Mouse (Mus musculus) lung, embryonic 16.5 days (tissue): ENCODE results near the gene Klhl10. TPM values are rescaled to one million over a fixed set of nuclear protein-coding genes. Genes with fewer than 3 reads are reported as not detected.

Experiments
- ATAC-seq: fragments of 200-750 bp; cut with Nextera tagmentation; 2 replicates; pipeline ENCODE4 v1.8.0; 2017; ENCODE audit warnings: low read depth, mild to moderate bottlenecking, moderate library complexity
- H3K27ac ChIP-seq: fragments of 300-500 bp; sonication (generic); 2 replicates; pipeline ENCODE4 v1.5.1; 2014; ENCODE audit warnings: mild to moderate bottlenecking, control low read depth, low read length
- H3K27me3 ChIP-seq: fragments of 300-500 bp; sonication (generic); 2 replicates; pipeline ENCODE4 v1.6.1; 2014; ENCODE audit warnings: low read depth, low read length, mixed read lengths; ENCODE audit not compliant: control insufficient read depth, insufficient read depth
- H3K36me3 ChIP-seq: fragments of 300-500 bp; sonication (generic); 2 replicates; pipeline ENCODE4 v1.6.1; 2014; ENCODE audit warnings: low read length; ENCODE audit not compliant: control insufficient read depth, insufficient read depth
- H3K4me1 ChIP-seq: fragments of 300-500 bp; sonication (generic); replicated peaks from 2 replicates; pipeline ENCODE4 v1.6.1; 2014; ENCODE audit warnings: low read length, mixed read lengths; ENCODE audit not compliant: control insufficient read depth, insufficient read depth
- H3K4me2 ChIP-seq: fragments of 300-500 bp; sonication (generic); 2 replicates; pipeline ENCODE4 v1.6.1; 2014; ENCODE audit warnings: low read depth, low read length, control low read depth
- H3K4me3 ChIP-seq: fragments of 300-500 bp; sonication (generic); 2 replicates; pipeline ENCODE4 v1.5.1; 2014; ENCODE audit warnings: mild to moderate bottlenecking, low read length, control low read depth
- H3K9ac ChIP-seq: fragments of 300-500 bp; sonication (generic); 2 replicates; pipeline ENCODE4 v1.6.1; 2014; ENCODE audit warnings: low read length, control low read depth
- H3K9me3 ChIP-seq: fragments of 300-500 bp; sonication (generic); 2 replicates; pipeline ENCODE4 v1.6.1; 2016; ENCODE audit warnings: low read length; ENCODE audit not compliant: control insufficient read depth
- WGBS: fragments of 180-500 bp; shearing (Covaris S2); extraction: QIAGEN DNeasy Blood & Tissue Kit; methylation state at CpG from one replicate; pipeline ENCODE4 v1.1.7; 2014; 5-methylcytosine and 5-hydroxymethylcytosine counted together
- polyA plus RNA-seq: library from polyadenylated mRNA; unstranded; fragments of >200 nt; fragmentation: Nextera tagmentation; extraction: Ambion mirVana; gene quantifications from 2 replicates; pipeline ENCODE4 v1.2.1, GENCODE M21; 2015

Klhl10 gene
- polyA plus RNA-seq, 1 experiment from 2014 or later = 0.73 TPM

DNA sequence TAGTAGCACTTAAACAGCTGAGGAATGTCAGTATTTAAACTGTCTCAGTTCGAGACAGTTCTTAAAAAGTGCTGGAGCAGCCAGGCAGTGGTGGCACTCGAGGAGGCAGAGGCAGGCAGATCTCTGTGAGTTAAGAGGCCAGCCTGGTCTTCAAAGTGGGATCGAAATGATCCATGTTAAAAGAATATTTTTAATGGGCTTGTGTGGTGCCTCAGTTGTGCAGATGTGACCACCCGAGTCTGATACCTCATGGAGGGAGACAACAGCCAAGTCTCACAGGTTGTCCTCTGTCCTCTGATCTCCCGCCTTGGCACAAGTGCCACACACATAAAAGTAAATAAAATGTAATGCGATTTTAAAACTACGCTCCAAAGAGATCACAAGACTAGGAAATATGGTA, 43.2 kb upstream of the Klhl10 start:
- no peak overlapping the region for H3K4me2 ChIP-seq
- ATAC-seq = no peak
- peaks cover 54% of the 10 kb centered on the region for H3K4me1 ChIP-seq

DNA sequence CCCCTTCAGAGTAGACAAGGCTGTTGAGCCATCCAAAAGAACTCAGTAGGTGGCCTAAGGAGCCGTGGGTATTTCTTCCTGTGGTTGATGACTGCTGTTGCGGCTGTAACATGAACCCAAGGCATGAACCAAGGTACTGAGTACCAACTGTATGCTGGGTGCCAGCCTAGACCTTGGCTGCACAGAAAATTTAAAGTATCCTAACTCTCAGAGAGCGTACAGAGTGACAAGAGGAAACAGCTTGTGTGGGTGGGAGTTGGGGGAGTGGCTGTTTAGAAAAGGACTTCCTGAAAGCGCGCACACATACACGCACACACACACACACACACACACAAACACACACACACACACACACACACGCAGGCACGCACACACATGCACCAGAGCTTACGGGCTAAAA, 42.4 kb upstream of the Klhl10 start:
- no peak for ATAC-seq
- Histone ChIP-seq H3K4me3 (no peak overlapping the region), H3K36me3 (no peaks in the 10 kb centered on the region), H3K27ac (no peak overlapping the region), H3K4me1 (peaks cover 48% of the 10 kb centered on the region), H3K4me2 (0 out of 2 replicates have a peak overlapping the region, but pooled peaks have one; percentile 18), H3K9ac (no peak overlapping the region), H3K27me3 (no peaks in the 10 kb centered on the region), H3K9me3 (no peaks in the 10 kb centered on the region)
- 70% methylated on average over 9 of the region's 9 CpGs for WGBS

More for the DNA sequence above, 43.2 kb upstream of the Klhl10 start:
- Histone ChIP-seq H3K27ac (peak overlapping the region; percentile 53; the same call in 1 of the 2 replicates), H3K36me3 (no peaks in the 10 kb centered on the region), H3K27me3 (no peaks in the 10 kb centered on the region), H3K4me3 (no peak overlapping the region), H3K9ac (no peak overlapping the region), H3K9me3 (no peaks in the 10 kb centered on the region)
- 87% methylated on average over 7 of the region's 7 CpGs for WGBS

DNA sequence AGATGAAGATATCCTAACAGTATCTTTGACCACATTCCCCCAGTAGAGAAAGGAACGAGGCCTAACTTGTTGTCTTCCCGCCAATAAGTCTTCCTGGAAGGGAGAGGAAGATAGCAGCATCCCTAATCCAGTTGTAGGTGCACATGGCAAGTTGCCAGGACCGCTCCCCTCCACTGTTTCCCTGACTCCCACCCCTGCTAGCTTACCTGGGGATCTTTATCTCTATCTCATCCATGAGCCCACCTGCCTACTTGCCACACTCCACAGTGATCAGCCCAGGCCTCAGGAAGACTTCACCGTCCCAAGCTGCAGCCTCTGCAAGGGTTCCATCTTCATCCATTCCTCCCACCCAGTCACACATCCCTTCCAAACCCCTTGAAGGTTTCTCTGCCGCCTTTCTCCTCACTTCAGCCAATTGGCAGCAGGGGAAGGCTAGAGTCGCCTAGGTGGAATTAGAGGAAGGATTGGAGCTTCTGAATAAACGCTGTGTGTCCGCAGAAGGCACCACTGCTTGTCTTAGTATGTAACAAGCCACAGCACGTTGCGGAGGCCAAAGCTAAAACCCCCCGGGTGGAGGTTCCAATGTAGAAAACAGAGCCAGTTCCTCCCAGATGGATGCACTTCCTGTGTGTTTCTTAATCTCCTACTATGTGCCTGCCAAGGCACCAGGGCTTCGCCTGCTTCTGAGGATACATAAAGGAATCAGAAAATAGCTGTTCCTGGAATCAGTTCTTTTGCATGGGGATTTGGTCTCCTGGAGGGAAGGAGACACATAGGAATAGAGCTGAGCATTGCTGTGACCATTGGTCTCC, 41.8 kb upstream of the Klhl10 start:
- Histone ChIP-seq H3K4me2 (no peak overlapping the region), H3K27ac (0 out of 2 replicates have a peak overlapping the region, but pooled peaks have one; percentile 26), H3K36me3 (no peaks in the 10 kb centered on the region), H3K4me3 (no peak overlapping the region), H3K27me3 (no peaks in the 10 kb centered on the region), H3K4me1 (peaks cover 43% of the 10 kb centered on the region), H3K9ac (no peak overlapping the region), H3K9me3 (no peaks in the 10 kb centered on the region)
- 65% methylated on average over 12 of the region's 12 CpGs for WGBS
- no peak for ATAC-seq

DNA sequence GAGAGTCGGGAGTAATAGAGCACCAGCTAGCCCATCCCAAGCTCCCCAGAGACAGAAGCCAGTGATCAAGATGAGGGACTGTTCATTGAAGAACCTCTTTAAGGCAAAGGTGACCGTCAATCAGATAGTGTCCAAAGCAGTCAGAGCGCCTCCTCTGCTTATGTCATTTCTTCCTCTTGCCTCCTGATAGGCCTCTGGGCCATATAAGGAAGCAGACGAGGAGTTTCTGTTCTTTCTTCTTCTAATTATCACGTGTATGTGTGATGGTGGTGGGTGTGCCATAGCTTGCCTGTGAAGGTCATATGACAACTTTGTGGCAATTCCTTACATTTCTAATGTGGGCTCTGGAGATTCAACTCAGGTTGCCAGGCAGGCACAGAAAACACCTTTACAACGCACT, 40.9 kb upstream of the Klhl10 start:
- H3K36me3 ChIP-seq = no peaks in the 10 kb centered on the region
- no peak overlapping the region for H3K27ac ChIP-seq
- no peaks in the 10 kb centered on the region for H3K9me3 ChIP-seq
- no peak overlapping the region for H3K4me2 ChIP-seq
- WGBS = 75% methylated on average over 6 of the region's 6 CpGs
- no peak for ATAC-seq
- peaks cover 34% of the 10 kb centered on the region for H3K4me1 ChIP-seq
- no peak overlapping the region for H3K4me3 ChIP-seq
- no peaks in the 10 kb centered on the region for H3K27me3 ChIP-seq
- no peak overlapping the region for H3K9ac ChIP-seq

DNA sequence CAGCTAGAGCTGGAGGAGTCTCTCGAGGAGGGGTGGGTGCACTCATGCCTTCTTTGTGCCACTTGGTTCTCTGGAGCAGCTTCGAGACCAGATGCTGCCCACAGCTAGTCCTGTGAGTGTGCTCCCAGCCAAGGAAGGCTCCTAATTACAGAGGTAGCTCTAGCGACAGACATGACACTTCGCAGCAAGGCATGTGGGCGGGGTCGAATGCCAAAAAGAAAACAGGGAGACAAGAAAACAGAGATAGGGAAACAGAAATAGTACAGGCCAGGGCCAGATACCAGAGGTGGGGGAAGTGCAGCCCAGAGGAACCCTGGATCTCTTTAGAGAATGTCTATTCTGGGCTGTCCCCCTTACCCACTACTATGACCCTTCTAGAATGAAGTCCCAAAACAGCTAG, 39.5 kb upstream of the Klhl10 start:
- no peak for ATAC-seq
- Histone ChIP-seq H3K9me3 (no peaks in the 10 kb centered on the region), H3K27me3 (no peaks in the 10 kb centered on the region), H3K9ac (no peak overlapping the region), H3K4me2 (no peak overlapping the region), H3K36me3 (no peaks in the 10 kb centered on the region), H3K4me1 (peaks cover 29% of the 10 kb centered on the region), H3K27ac (peak overlapping the region; percentile 90), H3K4me3 (no peak overlapping the region)
- 21% methylated on average over 6 of the region's 6 CpGs for WGBS

DNA sequence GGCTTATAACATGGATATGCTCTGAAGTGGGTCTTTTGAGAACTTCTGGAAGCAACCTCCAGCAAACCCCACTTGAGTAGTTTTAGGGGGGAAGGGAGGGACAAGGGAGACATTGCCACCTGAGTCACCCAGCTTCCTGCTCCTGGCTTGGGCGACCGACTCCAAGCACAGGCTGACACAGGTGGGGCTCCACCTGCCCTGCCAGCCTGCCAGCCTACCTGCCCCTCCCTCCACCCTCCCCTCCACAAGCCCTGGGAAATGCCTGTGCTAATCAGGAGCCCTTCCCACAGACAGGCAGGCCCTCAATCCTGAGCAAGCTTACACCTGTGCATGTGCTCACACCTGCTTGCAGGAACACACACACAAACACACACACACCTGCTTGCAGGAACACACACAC, 39.0 kb upstream of the Klhl10 start:
- Histone ChIP-seq H3K9ac (no peak overlapping the region), H3K4me2 (no peak overlapping the region), H3K4me1 (peaks cover 29% of the 10 kb centered on the region), H3K27me3 (no peaks in the 10 kb centered on the region), H3K9me3 (no peaks in the 10 kb centered on the region), H3K36me3 (no peaks in the 10 kb centered on the region), H3K27ac (peak overlapping the region; percentile 90), H3K4me3 (no peak overlapping the region)
- 50% methylated on average over 2 of the region's 2 CpGs for WGBS
- ATAC-seq = peak; percentile 49

DNA sequence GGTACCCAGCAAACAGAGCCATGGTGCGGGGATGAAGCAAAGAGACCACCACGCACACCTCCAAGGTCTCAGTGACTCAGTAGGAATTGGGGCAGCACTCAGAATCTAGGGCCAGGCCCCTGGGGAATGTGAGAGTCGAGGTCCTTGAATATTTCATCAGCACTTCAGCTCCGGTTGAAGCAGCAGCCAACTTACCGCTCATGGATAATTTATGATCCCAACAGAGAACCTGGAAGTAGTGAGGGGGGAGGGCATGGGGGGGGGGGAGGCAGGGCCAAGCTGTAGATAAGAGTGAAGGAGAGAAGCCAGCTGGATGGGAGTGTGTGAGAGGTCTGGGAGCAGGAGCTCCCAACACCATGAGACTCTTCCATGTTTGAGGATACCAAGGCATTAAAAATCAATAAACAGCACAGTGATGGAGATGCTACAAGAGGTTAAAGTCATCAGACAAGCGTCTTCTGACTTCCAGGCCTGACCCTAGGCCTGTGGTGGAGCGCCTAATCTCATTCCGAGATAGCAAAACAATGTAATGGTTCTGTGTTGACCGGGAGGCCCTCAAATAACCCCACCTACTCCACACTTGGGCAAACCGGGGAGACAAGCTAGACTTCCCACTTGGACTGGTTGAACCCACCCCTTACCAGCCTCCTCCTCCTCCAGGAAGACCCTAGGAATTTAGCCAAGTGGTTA, 38.1 kb upstream of the Klhl10 start:
- Histone ChIP-seq H3K36me3 (no peaks in the 10 kb centered on the region), H3K27ac (peak overlapping the region; percentile 90), H3K4me1 (peaks cover 22% of the 10 kb centered on the region), H3K27me3 (no peaks in the 10 kb centered on the region), H3K4me3 (no peak overlapping the region), H3K4me2 (no peak overlapping the region), H3K9ac (no peak overlapping the region), H3K9me3 (no peaks in the 10 kb centered on the region)
- peak; percentile 49 for ATAC-seq
- WGBS = 29% methylated on average over 10 of the region's 10 CpGs

DNA sequence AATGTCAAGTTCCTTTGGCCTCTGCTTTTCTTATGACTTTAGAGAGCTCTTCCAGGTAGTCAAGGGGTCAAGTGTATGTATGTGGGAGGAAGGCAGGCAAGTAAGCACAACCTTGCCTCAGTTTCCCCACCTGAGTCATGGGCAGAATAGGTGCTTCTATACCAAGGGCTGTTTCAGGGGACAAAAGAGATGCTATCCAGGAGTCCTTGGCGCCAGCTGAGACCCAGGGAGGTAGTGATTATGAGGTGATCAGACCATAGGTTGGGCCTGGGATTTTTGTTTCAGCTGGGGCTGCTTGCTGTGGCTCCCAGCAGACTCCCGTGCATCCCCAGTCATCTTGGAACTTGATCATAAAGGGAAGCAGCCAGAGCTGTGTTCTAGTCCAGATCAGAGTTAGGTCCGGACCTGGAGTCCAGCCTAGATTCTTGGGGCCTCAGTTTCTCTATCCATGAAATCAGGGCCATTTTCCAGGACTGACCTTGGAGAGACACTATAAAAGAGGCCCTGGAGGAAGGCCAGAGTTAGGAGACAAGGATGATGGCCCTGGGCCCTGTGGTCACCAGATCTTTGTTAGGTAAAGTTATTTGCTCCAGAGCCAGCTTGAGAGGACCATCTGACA, 37.2 kb upstream of the Klhl10 start:
- H3K4me2 ChIP-seq = no peak overlapping the region
- 89% methylated on average over 3 of the region's 3 CpGs for WGBS
- peaks cover 6% of the 10 kb centered on the region; the same call in 1 of the 2 replicates for H3K36me3 ChIP-seq
- no peak overlapping the region for H3K9ac ChIP-seq
- no peaks in the 10 kb centered on the region for H3K9me3 ChIP-seq
- H3K27ac ChIP-seq = peak overlapping the region; percentile 90
- no peak for ATAC-seq
- H3K4me3 ChIP-seq = no peak overlapping the region
- H3K27me3 ChIP-seq = no peaks in the 10 kb centered on the region
- peaks cover 18% of the 10 kb centered on the region for H3K4me1 ChIP-seq

DNA sequence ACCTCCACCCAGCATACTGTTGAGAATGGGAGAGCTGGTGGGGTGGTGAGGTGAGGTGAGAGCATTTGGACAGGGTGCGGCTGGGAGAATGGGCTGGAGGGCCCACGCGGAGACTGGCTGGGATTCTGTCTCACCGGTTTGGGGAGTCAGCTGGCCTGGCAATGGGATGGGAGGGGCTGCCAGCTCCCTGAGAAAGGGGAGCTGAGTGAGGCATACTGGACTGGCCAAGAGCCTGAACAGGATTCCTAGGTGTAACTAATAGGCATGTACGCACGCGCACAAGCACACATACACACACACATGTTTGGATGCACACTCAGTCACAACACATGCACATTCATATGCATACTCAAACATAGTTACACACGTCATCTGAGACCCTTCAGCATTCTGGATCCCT, 35.4 kb upstream of the Klhl10 start:
- H3K4me3 ChIP-seq = no peak overlapping the region
- WGBS = 68% methylated on average over 8 of the region's 8 CpGs
- H3K4me2 ChIP-seq = no peak overlapping the region
- H3K27me3 ChIP-seq = no peaks in the 10 kb centered on the region
- H3K4me1 ChIP-seq = peaks cover 17% of the 10 kb centered on the region
- peak; percentile 39 for ATAC-seq
- H3K36me3 ChIP-seq = peaks cover 11% of the 10 kb centered on the region
- no peaks in the 10 kb centered on the region for H3K9me3 ChIP-seq
- no peak overlapping the region for H3K9ac ChIP-seq
- no peak overlapping the region for H3K27ac ChIP-seq
